Mouse (Mus musculus) urinary bladder, postnatal 10 days (tissue): ENCODE data around the gene Nt5c3b.
A peak's percentile ranks its signal among the peaks of the same experiment; 100 is the strongest.

ENCODE experiments used
- DNase-seq: peaks from one replicate; pipeline ENCODE4 v3.0.0; 2022; ENCODE audit warnings: low spot score

The Nt5c3b gene

DNA sequence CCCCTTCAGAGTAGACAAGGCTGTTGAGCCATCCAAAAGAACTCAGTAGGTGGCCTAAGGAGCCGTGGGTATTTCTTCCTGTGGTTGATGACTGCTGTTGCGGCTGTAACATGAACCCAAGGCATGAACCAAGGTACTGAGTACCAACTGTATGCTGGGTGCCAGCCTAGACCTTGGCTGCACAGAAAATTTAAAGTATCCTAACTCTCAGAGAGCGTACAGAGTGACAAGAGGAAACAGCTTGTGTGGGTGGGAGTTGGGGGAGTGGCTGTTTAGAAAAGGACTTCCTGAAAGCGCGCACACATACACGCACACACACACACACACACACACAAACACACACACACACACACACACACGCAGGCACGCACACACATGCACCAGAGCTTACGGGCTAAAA lies 42.3 kb downstream of the Nt5c3b start:
- no peak for DNase-seq

DNA sequence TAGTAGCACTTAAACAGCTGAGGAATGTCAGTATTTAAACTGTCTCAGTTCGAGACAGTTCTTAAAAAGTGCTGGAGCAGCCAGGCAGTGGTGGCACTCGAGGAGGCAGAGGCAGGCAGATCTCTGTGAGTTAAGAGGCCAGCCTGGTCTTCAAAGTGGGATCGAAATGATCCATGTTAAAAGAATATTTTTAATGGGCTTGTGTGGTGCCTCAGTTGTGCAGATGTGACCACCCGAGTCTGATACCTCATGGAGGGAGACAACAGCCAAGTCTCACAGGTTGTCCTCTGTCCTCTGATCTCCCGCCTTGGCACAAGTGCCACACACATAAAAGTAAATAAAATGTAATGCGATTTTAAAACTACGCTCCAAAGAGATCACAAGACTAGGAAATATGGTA lies 43.1 kb downstream of the Nt5c3b start:
- DNase-seq: no peak

DNA sequence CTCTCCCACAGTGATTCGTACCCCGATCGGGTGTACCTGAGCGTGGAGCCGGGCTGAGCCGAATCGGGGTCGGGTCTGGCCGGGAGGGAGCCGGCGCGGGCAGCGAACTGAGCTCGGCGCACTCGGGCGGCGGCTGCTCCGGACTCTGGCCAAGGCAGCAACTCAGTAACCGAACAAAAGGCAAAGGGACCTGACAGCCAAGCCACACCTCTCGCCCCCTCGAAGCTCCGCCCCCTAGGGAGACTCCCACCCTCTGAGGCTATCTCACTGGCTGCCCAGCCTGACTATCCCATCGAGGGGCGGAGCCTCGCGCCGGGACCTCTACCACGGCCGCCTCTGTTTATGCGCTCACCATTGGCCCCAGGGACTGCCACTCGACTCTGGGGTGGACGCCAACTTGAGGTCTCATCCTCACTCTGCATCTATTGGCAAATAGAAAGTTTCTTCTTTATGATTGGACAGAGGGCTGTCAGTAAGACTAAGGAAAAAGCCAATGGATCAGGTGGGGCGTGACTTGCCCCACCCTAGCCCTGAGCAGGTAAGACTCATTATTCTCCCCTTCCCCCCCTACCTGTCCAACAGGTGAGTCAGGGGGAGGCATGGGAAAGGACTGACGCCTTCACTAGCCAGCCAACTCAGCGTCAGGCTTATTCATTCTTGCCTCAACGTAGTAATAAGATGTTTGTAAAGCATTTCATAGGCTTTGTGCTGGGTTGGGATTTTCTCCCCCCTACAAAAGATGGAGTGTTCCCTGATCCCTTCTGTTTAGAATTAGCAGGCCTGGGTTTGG lies 43.8 kb downstream of the Nt5c3b start, which contains the start of gene Jup:
TSS of gene Jup (minus strand) at position 164 of the 790 bp plus-strand sequence.
- DNase-seq: peak; percentile 99

GRCm38 (mm10) chr11:100396886-100397599 lies 44.6 kb downstream of the Nt5c3b start:
- no peak for DNase-seq

GRCm38 (mm10) chr11:100395861-100396631 lies 45.6 kb downstream of the Nt5c3b start:
- DNase-seq: no peak

DNA sequence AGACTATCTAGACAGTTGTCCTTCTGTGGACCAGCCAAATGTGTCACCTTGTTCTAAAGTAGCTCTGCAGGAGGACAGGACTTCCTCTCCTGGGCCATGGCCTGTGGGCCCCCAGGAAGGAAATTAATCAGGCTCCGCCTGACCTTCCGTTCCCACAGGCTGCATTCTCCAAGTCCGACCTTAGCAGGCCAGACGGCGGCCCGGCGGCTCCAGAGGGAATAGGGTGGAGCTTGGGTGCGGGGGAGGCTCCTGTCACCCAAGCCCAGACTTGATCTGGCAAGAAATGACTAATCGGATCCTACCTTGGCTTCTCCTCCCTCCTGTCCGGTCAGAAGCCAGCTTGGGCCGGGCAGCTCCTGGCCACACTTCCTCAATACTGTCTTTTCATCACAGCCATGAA lies 46.4 kb downstream of the Nt5c3b start:
- no peak for DNase-seq

- no peak for DNase-seq
Observed at GRCm38 (mm10) chr11:100394353-100395074, 47.1 kb downstream of the Nt5c3b start.

DNA sequence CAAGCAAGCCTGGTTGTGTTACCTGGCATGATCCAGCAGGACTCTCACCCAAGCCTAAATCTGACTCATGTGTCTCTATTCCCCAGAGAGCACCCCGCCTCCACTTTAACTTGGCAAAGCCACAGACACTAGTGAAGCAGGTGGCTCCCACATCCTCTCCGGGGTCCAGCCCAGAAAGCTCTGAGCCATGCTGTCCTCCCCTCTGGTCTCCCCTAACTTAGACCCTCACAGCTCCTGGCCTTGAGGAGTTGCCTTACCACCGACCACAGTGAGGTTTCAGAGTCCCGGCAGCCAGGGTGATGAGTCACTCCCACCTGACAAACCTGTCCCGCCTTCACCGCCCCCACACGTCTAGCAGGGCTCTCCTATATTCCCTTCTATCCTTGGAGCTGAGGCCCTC lies 47.9 kb downstream of the Nt5c3b start:
- no peak for DNase-seq

GRCm38 (mm10) chr11:100392958-100393357 lies 48.6 kb downstream of the Nt5c3b start:
- no peak for DNase-seq

GRCm38 (mm10) chr11:100391884-100392345 lies 49.7 kb downstream of the Nt5c3b start:
- no peak for DNase-seq

GRCm38 (mm10) chr11:100391081-100391883 lies 50.3 kb downstream of the Nt5c3b start:
- no peak for DNase-seq

GRCm38 (mm10) chr11:100389931-100390445 lies 51.6 kb downstream of the Nt5c3b start:
- DNase-seq: no peak

DNA sequence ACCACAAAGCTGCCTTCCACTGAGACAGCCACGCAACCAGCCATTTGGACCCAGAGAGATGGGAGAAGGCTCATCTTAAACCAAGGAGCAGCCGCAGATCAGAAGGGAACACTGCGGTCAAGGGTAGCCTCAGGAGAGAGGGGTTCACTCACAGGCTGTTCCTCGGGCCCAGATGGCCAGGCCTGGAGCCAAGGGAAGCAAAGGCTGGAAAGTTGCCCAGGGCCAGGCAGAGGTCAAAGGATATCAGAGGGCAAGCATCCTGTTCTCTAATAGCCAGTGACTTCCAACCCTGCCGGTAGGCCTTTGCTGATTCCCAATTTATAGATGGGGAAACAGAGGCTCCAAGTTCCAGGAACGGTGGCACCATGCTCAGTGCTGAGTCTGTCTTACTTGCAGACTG lies 53.0 kb downstream of the Nt5c3b start:
- DNase-seq: no peak

- DNase-seq: no peak
Observed at GRCm38 (mm10) chr11:100387589-100388375, 53.8 kb downstream of the Nt5c3b start.

DNA sequence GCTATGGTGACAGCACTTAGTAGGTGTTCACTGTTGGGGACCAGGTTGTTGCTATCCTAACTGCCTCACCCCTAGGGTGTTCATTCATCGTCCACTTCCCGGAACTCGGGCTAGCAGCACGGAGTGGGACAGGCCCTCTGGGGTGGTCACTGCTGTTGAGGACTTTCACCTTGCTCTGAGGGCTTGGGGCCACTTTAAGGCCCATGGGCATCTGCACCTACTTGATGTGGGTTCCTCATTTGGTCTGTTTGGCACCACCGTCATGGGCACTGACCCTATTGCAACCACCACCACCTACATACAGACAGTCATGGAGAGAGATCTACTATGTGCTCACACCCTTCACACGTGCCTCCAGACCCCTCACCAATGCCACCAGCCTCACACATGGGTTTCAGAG lies 54.5 kb downstream of the Nt5c3b start:
- DNase-seq: no peak

GRCm38 (mm10) chr11:100386586-100386985 lies 55.0 kb downstream of the Nt5c3b start:
- no peak for DNase-seq

DNA sequence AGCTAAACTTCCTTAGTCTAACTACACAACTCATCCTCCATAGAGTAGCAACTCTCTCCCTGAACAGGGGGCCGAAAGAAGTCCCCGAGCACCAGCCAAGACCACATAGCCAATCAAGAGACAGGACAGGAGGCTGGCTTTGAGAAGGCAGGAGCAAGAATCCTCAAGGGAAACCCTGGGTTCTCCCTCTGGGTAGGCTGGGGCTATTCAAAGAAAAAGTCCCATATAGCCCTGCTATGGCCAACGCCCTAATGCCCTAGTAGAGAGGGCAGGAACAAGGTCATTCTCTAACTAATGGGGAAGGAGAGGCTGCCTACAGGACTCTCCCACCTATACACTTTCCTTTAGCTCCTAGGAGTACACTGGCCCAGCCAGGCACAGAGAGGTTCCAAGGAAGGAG lies 56.6 kb downstream of the Nt5c3b start:
- no peak for DNase-seq

GRCm38 (mm10) chr11:100382682-100383081 lies 58.9 kb downstream of the Nt5c3b start:
- no peak for DNase-seq

- DNase-seq: no peak
Observed at GRCm38 (mm10) chr11:100379311-100379710, 62.3 kb downstream of the Nt5c3b start.

DNA sequence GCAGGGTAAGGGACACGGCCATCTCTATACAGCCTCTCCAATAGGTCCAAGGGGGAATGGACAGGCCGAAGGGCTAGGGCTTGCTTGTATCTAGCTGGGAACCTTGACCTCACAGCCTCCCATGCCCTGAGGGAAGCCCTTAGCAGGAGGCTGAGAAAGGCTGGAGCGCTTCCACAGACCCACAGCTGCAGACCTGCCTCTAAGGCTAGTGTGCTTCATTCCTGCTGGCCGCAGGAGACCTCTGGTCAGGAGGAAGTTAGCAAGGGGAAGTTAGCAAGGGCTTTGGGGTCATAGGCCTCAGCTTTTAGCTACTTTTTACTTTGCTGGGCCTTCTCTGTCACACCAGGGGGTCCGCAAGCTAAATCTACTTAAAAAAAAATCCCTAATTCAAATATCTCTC lies 63.2 kb downstream of the Nt5c3b start:
- DNase-seq: no peak
